Mouse (Mus musculus) heart, embryonic 13.5 days (tissue): ENCODE measurements around the gene Acsf3. TPM values are rescaled to one million over a fixed set of nuclear protein-coding genes. Genes with fewer than 3 reads are reported as not detected.

Source experiments
- ATAC-seq: fragments of 200-750 bp; cut with Nextera tagmentation; 2 replicates; pipeline ENCODE4 v1.8.0; 2017; ENCODE audit warnings: moderate TSS enrichment; ENCODE audit not compliant: insufficient number of reproducible peaks, low FRiP score, low TSS enrichment; ENCODE audit errors: extremely low read depth
- H3K27ac ChIP-seq: fragments of 300-500 bp; sonication (generic); replicated peaks from 2 replicates; pipeline ENCODE4 v1.5.1; 2015; ENCODE audit warnings: moderate library complexity, mild to moderate bottlenecking, inconsistent platforms
- H3K27me3 ChIP-seq: fragments of 300-500 bp; sonication (generic); replicated peaks from 2 replicates; pipeline ENCODE4 v1.6.1; 2015; ENCODE audit warnings: mild to moderate bottlenecking, inconsistent platforms
- H3K36me3 ChIP-seq: fragments of 300-500 bp; sonication (generic); 2 replicates; pipeline ENCODE4 v1.6.1; 2015; ENCODE audit warnings: mild to moderate bottlenecking, inconsistent platforms
- H3K4me1 ChIP-seq: fragments of 300-500 bp; sonication (generic); 2 replicates; pipeline ENCODE4 v1.6.1; 2015; ENCODE audit warnings: inconsistent platforms
- H3K4me2 ChIP-seq: fragments of 300-500 bp; sonication (generic); 2 replicates; pipeline ENCODE4 v1.6.1; 2015; ENCODE audit warnings: inconsistent platforms, mild to moderate bottlenecking, moderate library complexity
- H3K4me3 ChIP-seq: fragments of 300-500 bp; sonication (generic); 2 replicates; pipeline ENCODE4 v1.5.1; 2015; ENCODE audit warnings: moderate library complexity, mild to moderate bottlenecking, inconsistent platforms
- H3K9ac ChIP-seq: fragments of 300-500 bp; sonication (generic); 2 replicates; pipeline ENCODE4 v1.6.1; 2015; ENCODE audit warnings: inconsistent platforms, mild to moderate bottlenecking, moderate library complexity
- H3K9me3 ChIP-seq: fragments of 300-500 bp; sonication (generic); 2 replicates; pipeline ENCODE4 v1.6.1; 2016; ENCODE audit warnings: inconsistent platforms
- WGBS: fragments of 180-500 bp; shearing (Covaris S2); methylation state at CpG from one replicate; pipeline ENCODE4 v1.1.7; 2015; ENCODE audit warnings: mixed read lengths; 5-methylcytosine and 5-hydroxymethylcytosine counted together
- polyA plus RNA-seq: library from polyadenylated mRNA; unstranded; fragments of >200 nt; fragmentation: Nextera tagmentation; extraction: Ambion mirVana; gene quantifications from 2 replicates; pipeline ENCODE4 v1.2.1, GENCODE M21; 2015

The Acsf3 gene
- polyA plus RNA-seq, 1 experiment from 2014 or later: 15.4 TPM

GRCm38 (mm10) chr8:122814608-122815007 is 39.3 kb downstream of the Acsf3 start:
- 37% methylated on average over 7 of the region's 7 CpGs for WGBS

GRCm38 (mm10) chr8:122816965-122817364 is 41.7 kb downstream of the Acsf3 start:
- H3K27ac ChIP-seq: no peak overlapping the region
- no peaks in the 10 kb centered on the region for H3K9me3 ChIP-seq
- 79% methylated on average over 6 of the region's 6 CpGs for WGBS
- ATAC-seq: no peak
- H3K27me3 ChIP-seq: 0 out of 2 replicates have a peak, but pooled peaks cover 6% of the 10 kb centered on the region
- peaks cover 23% of the 10 kb centered on the region for H3K36me3 ChIP-seq
- H3K4me2 ChIP-seq: no peak overlapping the region
- no peak overlapping the region for H3K4me3 ChIP-seq
- peaks cover 11% of the 10 kb centered on the region for H3K4me1 ChIP-seq
- H3K9ac ChIP-seq: no peak overlapping the region

More at GRCm38 (mm10) chr8:122814608-122815007, 39.3 kb downstream of the Acsf3 start:
- 0 out of 2 replicates have a peak, but pooled peaks cover 6% of the 10 kb centered on the region for H3K27me3 ChIP-seq
- H3K36me3 ChIP-seq: peaks cover 29% of the 10 kb centered on the region
- no peak overlapping the region for H3K4me2 ChIP-seq
- ATAC-seq: no peak
- no peak overlapping the region for H3K9ac ChIP-seq
- peaks cover 11% of the 10 kb centered on the region for H3K4me1 ChIP-seq
- H3K27ac ChIP-seq: no peak overlapping the region
- H3K4me3 ChIP-seq: no peak overlapping the region
- no peaks in the 10 kb centered on the region for H3K9me3 ChIP-seq

DNA sequence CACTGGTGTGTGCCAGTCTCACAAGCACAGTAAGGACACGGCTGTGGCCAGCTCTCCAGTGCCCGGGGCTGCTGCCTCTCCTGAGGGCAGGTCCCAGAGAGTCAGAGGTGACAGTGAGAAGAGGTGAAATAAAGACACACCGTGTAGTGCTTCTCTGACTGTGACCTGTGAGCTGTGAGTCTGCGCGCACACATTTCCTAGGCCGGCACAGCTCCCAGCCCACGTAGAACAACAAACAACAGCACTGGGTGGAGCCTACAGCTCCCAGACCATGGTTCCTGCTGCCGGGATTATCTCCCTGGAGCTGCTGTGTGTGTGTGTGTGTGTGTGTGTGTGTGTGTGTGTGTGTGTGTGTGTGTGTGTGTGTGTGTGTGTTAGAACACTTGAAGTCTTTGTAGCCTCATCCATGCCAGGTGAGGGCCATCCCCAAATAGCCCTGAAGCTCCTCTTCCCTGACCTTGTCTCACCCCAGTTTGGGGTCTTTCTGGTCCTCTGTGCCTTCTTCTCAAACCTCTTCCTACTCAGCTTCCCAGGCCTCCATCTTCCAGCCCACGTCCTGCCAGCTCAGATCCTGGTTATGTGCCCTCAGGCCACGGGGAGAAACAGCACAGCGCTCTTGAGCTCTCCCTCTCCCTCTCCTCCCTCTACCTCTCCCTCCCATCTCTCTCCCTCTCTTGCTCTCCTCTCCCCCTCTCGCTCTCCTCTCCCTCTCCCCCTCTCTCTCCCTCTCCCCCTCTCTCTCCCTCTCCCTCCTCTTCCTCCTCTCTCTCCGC is 42.6 kb downstream of the Acsf3 start:
- Histone ChIP-seq H3K4me3 (no peak overlapping the region), H3K9ac (no peak overlapping the region), H3K27me3 (0 out of 2 replicates have a peak, but pooled peaks cover 6% of the 10 kb centered on the region), H3K4me1 (peaks cover 11% of the 10 kb centered on the region), H3K36me3 (peaks cover 23% of the 10 kb centered on the region), H3K9me3 (no peaks in the 10 kb centered on the region), H3K4me2 (no peak overlapping the region), H3K27ac (no peak overlapping the region)
- ATAC-seq: no peak
- WGBS: 45% methylated on average over 13 of the region's 13 CpGs

GRCm38 (mm10) chr8:122819776-122820175 is 44.5 kb downstream of the Acsf3 start:
- WGBS: 70% methylated on average over 11 of the region's 11 CpGs
- no peak overlapping the region for H3K4me2 ChIP-seq
- H3K9me3 ChIP-seq: no peaks in the 10 kb centered on the region
- 0 out of 2 replicates have a peak, but pooled peaks cover 1% of the 10 kb centered on the region for H3K27me3 ChIP-seq
- peaks cover 6% of the 10 kb centered on the region for H3K4me1 ChIP-seq
- H3K9ac ChIP-seq: no peak overlapping the region
- H3K27ac ChIP-seq: no peak overlapping the region
- no peak overlapping the region for H3K4me3 ChIP-seq
- peaks cover 10% of the 10 kb centered on the region for H3K36me3 ChIP-seq
- no peak for ATAC-seq

DNA sequence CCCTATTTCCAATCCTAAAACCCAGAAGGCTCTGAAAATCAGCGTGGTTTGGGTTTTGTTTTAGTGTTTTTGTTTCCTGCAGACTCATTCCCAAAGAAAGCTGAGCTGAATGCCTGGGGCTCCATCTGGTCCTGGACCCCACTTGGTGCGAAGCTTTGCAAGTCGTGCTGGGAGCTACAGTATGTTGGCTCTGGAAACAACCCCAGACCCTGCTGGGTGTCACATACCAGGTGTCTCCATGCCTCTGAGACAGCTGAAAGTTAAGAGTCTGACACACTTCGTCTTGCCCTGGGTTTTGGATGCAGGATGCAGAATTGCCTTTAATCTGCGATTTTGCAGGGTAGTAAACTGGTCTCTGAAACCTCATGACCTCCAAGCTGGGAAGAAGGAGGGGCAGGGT is 49.3 kb downstream of the Acsf3 start:
- Histone ChIP-seq H3K4me3 (no peak overlapping the region), H3K9me3 (no peaks in the 10 kb centered on the region), H3K27ac (no peak overlapping the region), H3K9ac (no peak overlapping the region), H3K4me1 (peaks cover 5% of the 10 kb centered on the region; the same call in 1 of the 2 replicates), H3K4me2 (no peak overlapping the region), H3K27me3 (peaks cover 31% of the 10 kb centered on the region), H3K36me3 (no peaks in the 10 kb centered on the region)
- no peak for ATAC-seq
- WGBS: 39% methylated on average over 5 of the region's 5 CpGs

- Histone ChIP-seq H3K27ac (no peak overlapping the region), H3K4me3 (no peak overlapping the region), H3K27me3 (peaks cover 31% of the 10 kb centered on the region), H3K36me3 (no peaks in the 10 kb centered on the region), H3K9me3 (no peaks in the 10 kb centered on the region), H3K4me2 (no peak overlapping the region), H3K4me1 (peaks cover 5% of the 10 kb centered on the region; the same call in 1 of the 2 replicates), H3K9ac (no peak overlapping the region)
- ATAC-seq: no peak
- 71% methylated on average over 9 of the region's 9 CpGs for WGBS
Measured at GRCm38 (mm10) chr8:122824986-122825385, 49.7 kb downstream of the Acsf3 start.

- Histone ChIP-seq H3K4me1 (peaks cover 5% of the 10 kb centered on the region; the same call in 1 of the 2 replicates), H3K27ac (no peak overlapping the region), H3K4me2 (no peak overlapping the region), H3K27me3 (peaks cover 31% of the 10 kb centered on the region), H3K4me3 (no peak overlapping the region), H3K9me3 (no peaks in the 10 kb centered on the region), H3K36me3 (no peaks in the 10 kb centered on the region), H3K9ac (no peak overlapping the region)
- no peak for ATAC-seq
- WGBS: 61% methylated on average over 8 of the region's 8 CpGs
Measured at GRCm38 (mm10) chr8:122825408-122825807, 50.1 kb downstream of the Acsf3 start.

GRCm38 (mm10) chr8:122829396-122829795 is 54.1 kb downstream of the Acsf3 start:
- peaks cover 5% of the 10 kb centered on the region; the same call in 1 of the 2 replicates for H3K4me1 ChIP-seq
- H3K9me3 ChIP-seq: no peaks in the 10 kb centered on the region
- no peak overlapping the region for H3K4me3 ChIP-seq
- H3K27ac ChIP-seq: no peak overlapping the region
- no peak for ATAC-seq
- no peaks in the 10 kb centered on the region for H3K36me3 ChIP-seq
- whole genome bisulfite sequencing: 64% methylated on average over 3 of the region's 3 CpGs
- no peak overlapping the region for H3K4me2 ChIP-seq
- no peak overlapping the region for H3K9ac ChIP-seq
- peaks cover 60% of the 10 kb centered on the region for H3K27me3 ChIP-seq

DNA sequence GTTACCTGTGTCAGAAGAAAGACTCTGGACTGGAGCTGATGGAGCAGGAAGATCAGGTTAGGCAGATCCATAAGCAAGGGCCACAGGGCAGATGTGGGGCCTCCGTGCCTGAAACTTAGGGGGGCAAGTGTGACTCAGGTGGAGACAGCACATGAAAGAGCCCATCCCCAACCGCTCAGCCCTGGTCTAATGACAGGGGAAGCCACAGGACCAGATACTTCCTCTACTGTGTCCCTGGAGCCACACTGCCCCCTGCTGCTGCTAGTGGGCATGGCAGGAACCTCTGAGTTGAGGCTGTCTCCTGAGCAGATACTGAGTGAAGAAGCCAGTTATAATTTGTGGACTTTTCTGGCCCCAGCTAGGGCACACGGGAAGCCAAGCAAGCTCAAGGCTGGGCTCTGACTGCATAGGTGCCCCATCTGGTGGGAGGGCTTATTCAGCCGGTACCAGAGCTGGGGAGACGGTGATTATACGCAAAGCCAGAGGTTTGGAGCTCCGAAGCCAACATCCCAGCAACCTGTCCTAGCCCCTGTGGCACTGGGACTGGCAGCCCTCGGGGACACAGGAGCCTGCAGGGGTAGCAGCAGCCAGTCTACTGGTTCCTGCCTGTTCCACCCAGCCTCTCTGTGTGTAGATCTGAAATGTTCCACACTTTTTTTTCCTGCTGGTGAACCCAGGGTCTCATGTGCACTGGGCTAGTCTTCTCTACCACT is 55.2 kb downstream of the Acsf3 start:
- Histone ChIP-seq H3K4me3 (no peak overlapping the region), H3K4me2 (no peak overlapping the region), H3K27ac (no peak overlapping the region), H3K36me3 (no peaks in the 10 kb centered on the region), H3K27me3 (peaks cover 56% of the 10 kb centered on the region), H3K9ac (no peak overlapping the region), H3K4me1 (no peaks in the 10 kb centered on the region), H3K9me3 (no peaks in the 10 kb centered on the region)
- no peak for ATAC-seq
- WGBS: 42% methylated on average over 8 of the region's 8 CpGs

DNA sequence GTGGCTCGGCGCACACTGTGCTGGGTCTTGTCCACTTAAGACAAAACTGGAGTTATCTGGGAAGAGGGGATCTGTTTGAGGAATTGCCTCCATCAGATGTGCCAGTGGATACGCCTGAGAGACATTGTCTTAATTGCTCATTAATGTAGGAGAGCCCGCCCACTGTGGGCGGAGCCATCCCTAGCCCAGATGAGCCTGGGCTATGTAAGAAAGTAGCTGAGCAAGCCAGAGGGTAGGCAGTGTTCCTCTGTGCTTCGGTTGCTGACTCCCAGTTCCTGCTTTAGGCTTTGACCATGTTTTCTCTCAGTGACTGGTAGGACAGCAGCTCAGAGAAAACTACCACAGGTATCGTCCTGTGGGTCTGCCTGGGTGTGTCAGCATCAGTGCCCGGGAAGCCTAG is 59.1 kb downstream of the Acsf3 start:
- H3K4me1 ChIP-seq: no peaks in the 10 kb centered on the region
- 77% methylated on average over 8 of the region's 8 CpGs for WGBS
- H3K36me3 ChIP-seq: no peaks in the 10 kb centered on the region
- H3K27ac ChIP-seq: no peak overlapping the region
- no peak overlapping the region for H3K4me2 ChIP-seq
- H3K27me3 ChIP-seq: peaks cover 36% of the 10 kb centered on the region
- 0 out of 2 replicates have a peak overlapping the region, but pooled peaks have one; percentile 5 for H3K9ac ChIP-seq
- H3K9me3 ChIP-seq: no peaks in the 10 kb centered on the region
- no peak overlapping the region for H3K4me3 ChIP-seq
- ATAC-seq: no peak

DNA sequence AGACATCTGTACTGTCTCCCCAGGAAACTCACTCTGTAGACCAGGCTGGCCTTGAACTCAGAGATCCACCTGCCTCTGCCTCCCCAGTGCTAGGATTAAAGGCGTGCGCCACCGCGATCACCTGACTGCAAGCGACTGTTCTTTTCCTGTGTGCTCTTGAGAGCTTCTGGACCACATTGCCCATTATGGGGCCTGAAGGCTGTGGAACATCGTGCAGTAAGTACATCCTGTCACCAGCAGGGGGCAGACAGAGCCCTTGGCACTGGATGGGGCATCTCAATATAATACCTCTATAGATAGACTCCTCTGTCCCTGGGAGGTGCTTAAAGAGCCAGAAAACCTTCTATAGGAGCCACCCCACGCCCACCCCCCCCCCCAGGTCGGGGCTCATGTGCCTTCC is 59.7 kb downstream of the Acsf3 start:
- H3K36me3 ChIP-seq: no peaks in the 10 kb centered on the region
- ATAC-seq: no peak
- no peak overlapping the region for H3K4me3 ChIP-seq
- no peaks in the 10 kb centered on the region for H3K9me3 ChIP-seq
- no peak overlapping the region for H3K27ac ChIP-seq
- no peaks in the 10 kb centered on the region for H3K4me1 ChIP-seq
- H3K4me2 ChIP-seq: no peak overlapping the region
- peaks cover 40% of the 10 kb centered on the region for H3K27me3 ChIP-seq
- 29% methylated on average over 8 of the region's 8 CpGs for WGBS
- no peak overlapping the region for H3K9ac ChIP-seq
